Mouse (Mus musculus): ENCODE measurements around the gene Nmnat1. TPM values are rescaled to one million over a fixed set of nuclear protein-coding genes. Genes with fewer than 3 reads are reported as not detected.
A peak's percentile ranks its signal among the peaks of the same experiment; 100 is the strongest.
"Not testable (repeated sequence)": the region's sequence is repeated elsewhere in the genome, so short reads cannot be mapped to it uniquely, and the experiment has no call there.

The Nmnat1 gene
- total RNA-seq, 2 experiments from 2014 or later, result 9.9 to 12.8 TPM

DNA sequence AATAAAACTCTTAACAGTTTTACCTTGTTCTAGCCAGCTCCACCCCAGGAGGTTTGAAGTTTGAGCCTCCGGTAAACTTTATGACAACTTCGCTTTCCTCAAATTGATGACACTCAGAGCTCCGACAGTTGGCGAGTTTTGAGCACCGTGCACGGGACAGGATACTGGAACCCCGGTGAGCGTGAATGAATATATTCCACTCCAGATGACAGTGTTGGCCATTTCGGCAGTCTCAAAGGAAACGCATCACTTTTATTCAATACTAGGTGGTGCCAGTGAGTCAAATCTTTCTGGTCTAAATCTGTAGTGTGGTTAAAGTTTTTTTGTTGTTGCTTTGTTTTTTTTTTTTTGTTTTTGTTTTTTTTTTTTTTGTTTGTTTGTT, 814 bp upstream of the Nmnat1 start:
- Histone ChIP-seq H3K27ac (peak overlapping the region; percentile 76; the same call in 1 of the 2 replicates), H3K4me3 (peak overlapping the region; percentile 90)
- TF ChIP-seq CTCF (IDR thresholded peaks at IDR 0.05), result peak; percentile 56
- intact Hi-C loops (cut with DNase I), result loop anchor here (2.0 to 5.0 kb wide), 2 partner anchors 57 to 134 kb away; no protein-coding TSS in a partner anchor
- DNase-seq (ENCODE audit: extremely low spot score in 1 of 2, low spot score in 2 of 2), result no peak

DNA sequence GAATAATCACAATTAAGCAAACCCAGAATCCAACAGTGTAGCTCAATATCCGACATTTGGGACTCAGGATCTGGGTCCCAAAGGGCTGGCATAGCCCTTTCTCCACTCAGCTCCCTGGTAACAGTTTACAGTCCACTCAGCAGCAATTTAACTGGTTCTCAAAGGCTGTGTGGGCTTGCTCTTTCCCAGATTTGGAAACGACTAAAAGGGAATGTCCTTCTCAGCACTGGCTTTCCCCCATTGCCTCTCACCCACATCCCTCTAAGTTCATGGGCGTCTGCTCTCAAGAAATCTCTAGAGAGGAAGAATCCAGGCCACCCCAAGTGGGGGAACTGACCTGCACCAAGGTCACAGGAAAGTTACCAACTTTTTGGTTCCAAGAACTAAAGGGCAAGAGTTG, 436 bp downstream of the Nmnat1 start:
- H3K4me3 ChIP-seq, result peak overlapping the region; percentile 90

DNA sequence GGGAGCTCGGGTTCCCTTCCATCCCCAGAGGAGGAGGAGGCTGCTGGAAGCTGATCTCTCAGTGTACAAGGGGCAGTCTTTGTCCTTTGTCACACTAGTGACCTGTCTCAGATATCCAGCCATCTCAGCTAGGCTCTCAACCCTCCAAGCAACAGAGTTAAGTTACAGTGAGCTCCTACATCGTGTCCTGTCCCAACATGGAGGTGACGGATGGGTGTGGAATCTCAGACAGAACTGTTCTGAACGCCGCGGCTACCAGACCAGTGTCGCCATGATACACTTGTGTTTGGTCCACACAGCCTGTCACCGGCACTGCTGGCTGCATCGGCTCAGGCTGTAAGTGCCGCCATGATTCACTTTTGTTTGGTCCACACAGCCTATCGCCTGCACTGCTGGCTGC, 7.9 kb downstream of the Nmnat1 start, which contains the start of gene Tmem274:
TSS of gene Tmem274 (plus strand) at position 301 of the 400 bp plus-strand sequence.
- Histone ChIP-seq H3K4me3 (no peak within 1 kb of the TSS), H3K27ac (no peak within 1 kb of the TSS)
- no peak for DNase-seq (ENCODE audit: extremely low spot score in 1 of 2, low spot score in 2 of 2)
- no peak for TF ChIP-seq CTCF (IDR thresholded peaks at IDR 0.05)
- intact Hi-C loops (cut with DNase I), result no loop called here

More for the DNA sequence above, 436 bp downstream of the Nmnat1 start:
- intact Hi-C loops (cut with DNase I), result loop anchor here (2.0 kb wide), 1 partner anchor 58 kb away; no protein-coding TSS in a partner anchor
- no peak for TF ChIP-seq CTCF (IDR thresholded peaks at IDR 0.05)
- no peak for DNase-seq (ENCODE audit: extremely low spot score in 1 of 2, low spot score in 2 of 2)
- peak overlapping the region; percentile 83 for H3K27ac ChIP-seq

DNA sequence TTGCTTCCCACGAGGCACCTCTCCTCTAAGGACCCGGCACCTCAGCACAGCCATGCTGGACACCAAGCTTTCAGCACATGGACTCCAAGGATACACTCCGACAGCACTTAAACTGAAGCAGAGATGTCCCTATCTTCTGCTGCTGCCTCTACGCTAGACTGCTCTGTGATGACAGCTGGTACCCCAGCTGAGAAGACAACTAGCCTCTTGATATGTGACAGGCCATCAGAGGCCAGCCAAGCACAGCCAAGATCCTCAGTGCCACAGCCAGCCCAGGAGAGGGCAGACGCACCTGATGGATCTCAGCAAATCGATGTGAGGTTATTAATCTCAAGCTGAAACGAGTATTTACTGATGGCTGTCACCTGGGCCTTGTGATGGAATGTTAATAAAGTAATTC, 9.9 kb downstream of the Nmnat1 start:
- DNase-seq (ENCODE audit: extremely low spot score in 1 of 2, low spot score in 2 of 2), result no peak
- intact Hi-C loops (cut with DNase I), result no loop called here
- TF ChIP-seq CTCF (IDR thresholded peaks at IDR 0.05), result no peak; the same call in 1 of the 2 replicates
- Histone ChIP-seq H3K27ac (no peak overlapping the region), H3K4me3 (no peak overlapping the region)

DNA sequence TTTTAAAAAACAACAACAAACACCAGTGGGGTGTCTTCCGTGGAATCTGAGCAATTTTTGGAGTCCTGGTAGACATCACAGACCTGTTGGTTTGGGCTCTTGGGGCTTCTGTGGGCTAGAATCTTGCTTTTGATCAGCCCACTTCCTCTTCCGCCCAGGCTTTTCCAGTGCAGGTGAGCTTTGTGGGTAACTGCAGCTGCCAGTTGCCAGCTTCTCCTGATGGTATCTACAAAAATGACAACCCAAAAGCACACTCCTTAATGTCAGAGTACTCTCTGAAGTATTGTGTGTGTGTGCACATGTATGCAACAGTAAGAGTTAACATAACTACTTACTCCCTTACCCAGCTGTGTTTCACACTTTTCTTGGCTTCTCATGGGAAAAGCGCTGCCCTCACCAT, 15.4 kb downstream of the Nmnat1 start:
- Histone ChIP-seq H3K27ac (no peak overlapping the region), H3K4me3 (no peak overlapping the region)
- intact Hi-C loops (cut with DNase I), result no loop called here
- TF ChIP-seq CTCF (IDR thresholded peaks at IDR 0.05), result no peak
- no peak for DNase-seq (ENCODE audit: extremely low spot score in 1 of 2, low spot score in 2 of 2)

DNA sequence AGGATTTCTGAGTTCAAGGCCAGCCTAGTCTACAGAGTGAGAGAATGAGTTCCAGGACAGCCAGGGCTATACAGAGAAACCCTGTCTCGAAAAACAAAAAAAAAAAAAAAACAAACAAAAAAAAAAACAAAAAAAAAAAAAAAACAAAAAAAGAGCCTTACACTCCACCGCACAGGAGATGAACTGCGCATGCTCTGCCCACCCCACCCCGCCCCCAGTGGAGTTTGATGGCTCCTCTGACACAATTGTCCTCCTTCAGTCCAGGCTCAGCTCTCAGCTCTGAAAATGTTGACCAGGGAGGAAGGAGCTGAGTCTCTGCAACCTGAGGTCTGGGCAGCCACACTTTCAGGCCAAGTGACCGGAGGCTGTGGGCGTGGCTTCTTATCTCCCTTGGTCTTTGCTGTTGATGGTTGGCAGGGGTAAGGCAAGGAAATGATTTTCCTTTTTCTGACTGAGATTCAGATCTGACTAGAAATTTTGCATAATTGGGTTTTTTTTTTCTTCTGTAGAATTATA, 21.5 kb downstream of the Nmnat1 start:
- H3K4me3 ChIP-seq, result no peak overlapping the region
- no peak for DNase-seq (ENCODE audit: extremely low spot score in 1 of 2, low spot score in 2 of 2)
- no peak for TF ChIP-seq CTCF (IDR thresholded peaks at IDR 0.05)
- no peak overlapping the region for H3K27ac ChIP-seq
- intact Hi-C loops (cut with DNase I), result no loop called here

DNA sequence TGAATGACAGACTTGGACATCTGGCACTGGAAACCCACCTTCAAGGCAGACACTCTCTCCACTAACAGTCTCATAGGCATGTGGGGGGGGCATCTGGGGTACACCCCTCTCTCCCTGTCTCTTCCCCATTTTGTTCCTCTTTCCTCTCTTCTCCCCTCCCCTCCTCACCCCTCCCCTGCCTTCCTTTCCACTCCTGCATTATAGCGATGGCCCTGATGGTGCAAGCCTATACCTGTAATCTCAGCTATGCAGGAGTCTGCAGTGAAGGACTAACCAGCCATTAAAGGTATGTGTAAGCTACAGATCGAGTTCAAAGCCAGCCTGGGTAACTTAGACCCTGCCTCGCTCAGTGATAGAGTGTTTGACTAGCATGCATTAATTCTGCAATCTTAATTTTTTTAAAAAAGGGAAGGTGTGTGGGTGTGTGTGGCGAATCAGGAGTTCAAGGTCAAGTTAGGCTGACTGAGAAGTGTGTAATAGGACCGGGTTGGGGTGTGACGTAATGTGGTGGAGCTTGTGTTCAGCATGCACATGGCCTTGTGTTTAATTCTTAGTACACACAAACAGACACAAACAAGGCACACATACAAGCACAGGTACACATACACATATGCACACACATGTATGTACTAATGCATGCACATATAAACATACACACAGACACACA, 22.6 kb downstream of the Nmnat1 start:
- intact Hi-C loops (cut with DNase I), result no loop called here

DNA sequence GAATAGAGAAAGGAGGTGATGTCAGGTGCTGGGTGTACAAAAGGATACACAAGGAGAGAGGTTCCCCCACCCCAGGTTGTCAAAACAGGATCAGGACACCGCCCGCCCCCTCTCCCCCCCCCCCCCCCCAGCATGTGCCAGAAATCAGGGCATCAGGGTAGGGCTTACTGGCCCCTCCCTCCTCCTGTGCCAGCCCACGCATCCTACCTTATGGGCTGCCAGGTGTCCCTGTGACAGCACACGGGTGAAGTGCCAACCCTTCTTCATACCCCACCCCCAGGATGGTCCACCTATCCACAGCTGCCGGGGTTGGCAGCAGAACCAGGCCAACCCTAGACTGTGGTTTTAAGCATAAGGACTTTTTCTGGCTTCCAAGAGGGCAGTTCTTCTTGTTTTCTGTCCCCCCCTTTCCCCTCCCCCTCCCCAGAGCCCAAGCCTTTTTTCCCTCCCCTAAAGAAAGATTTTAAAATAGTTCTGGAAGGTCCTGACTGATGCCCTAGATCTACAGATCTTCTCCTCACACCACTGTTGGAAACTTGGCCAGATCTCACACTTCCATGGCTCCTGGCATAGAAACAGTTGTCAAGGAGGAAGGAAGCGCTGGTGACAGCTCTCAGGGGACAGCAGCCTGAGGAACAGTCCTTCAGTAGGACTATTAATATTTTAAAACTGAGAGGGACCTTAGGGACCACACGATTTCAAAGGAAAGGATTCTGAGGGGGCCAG, 23.3 kb downstream of the Nmnat1 start:
- intact Hi-C loops (cut with DNase I), result no loop called here
- DNase-seq (ENCODE audit: extremely low spot score in 1 of 2, low spot score in 2 of 2), result no peak
- TF ChIP-seq CTCF (IDR thresholded peaks at IDR 0.05), result no peak
- Histone ChIP-seq H3K27ac (no peak overlapping the region), H3K4me3 (no peak overlapping the region)

More for the DNA sequence above, 22.6 kb downstream of the Nmnat1 start:
- DNase-seq (ENCODE audit: extremely low spot score in 1 of 2, low spot score in 2 of 2), result no peak
- no peak for TF ChIP-seq CTCF (IDR thresholded peaks at IDR 0.05)
- no peak overlapping the region for H3K27ac ChIP-seq
- H3K4me3 ChIP-seq, result no peak overlapping the region

DNA sequence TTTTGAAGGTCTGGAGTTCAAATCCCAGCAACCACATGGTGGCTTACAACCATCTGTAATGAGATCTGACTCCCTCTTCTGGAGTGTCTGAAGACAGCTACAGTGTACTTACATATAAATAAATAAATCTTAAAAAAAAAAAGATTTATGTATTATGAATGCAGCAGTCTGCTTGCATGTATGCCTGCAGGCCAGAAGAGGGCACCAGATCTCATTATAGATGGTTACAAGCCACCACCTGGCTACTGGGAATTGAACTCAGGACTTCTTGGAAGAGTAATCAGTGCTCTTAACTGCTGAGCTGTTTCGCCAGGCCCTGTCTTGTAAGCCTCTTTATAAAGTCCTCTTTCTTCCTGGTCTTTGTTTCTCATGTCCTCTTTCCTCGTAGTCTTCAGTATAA, 24.5 kb downstream of the Nmnat1 start:
- H3K27ac ChIP-seq; DNase-seq (ENCODE audit: extremely low spot score in 1 of 2, low spot score in 2 of 2); H3K4me3 ChIP-seq; intact Hi-C loops (cut with DNase I): not testable (repeated sequence)
- TF ChIP-seq CTCF (IDR thresholded peaks at IDR 0.05), result peak; percentile 20

DNA sequence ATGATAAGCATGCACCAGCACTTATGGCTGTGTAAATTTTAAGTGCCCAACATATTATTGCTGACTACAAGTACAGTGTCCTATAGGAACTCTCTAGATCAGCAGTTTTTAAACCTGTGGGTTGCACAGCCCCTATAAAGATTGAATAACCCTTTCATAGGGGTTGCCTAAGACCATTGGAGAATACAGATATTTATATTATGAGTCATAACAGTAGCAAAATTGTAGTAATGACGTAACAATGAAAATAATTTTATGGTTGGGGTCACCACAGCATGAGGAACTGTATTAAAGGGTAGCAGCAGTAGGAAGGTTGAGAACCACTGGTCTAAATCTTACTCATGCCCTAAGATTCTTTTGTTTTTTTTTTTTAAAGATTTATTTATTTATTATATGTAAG, 25.6 kb downstream of the Nmnat1 start:
- no peak overlapping the region for H3K4me3 ChIP-seq
- intact Hi-C loops (cut with DNase I), result no loop called here
- DNase-seq (ENCODE audit: extremely low spot score in 1 of 2, low spot score in 2 of 2), result no peak
- no peak overlapping the region for H3K27ac ChIP-seq
- TF ChIP-seq CTCF (IDR thresholded peaks at IDR 0.05), result no peak

DNA sequence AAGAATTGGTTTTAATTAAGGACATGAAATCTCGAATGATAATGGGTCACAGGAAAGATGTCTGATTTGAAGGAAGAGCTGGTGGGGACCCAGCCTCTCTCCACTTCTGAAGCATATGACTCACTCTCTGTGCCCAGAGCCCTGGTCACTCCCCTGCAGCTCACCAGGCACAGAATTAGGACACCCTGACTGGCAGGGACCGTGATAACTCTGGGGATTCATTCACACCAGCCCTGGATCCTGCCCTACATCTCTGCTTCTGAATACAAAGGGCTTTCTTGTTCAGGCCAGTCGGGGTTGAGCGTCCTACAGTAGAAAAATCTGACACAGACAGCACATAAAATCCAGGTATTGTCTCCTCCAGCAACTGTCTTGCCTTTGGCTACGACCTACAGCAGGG, 26.5 kb downstream of the Nmnat1 start:
- no peak for TF ChIP-seq CTCF (IDR thresholded peaks at IDR 0.05)
- intact Hi-C loops (cut with DNase I), result no loop called here
- H3K4me3 ChIP-seq, result no peak overlapping the region
- no peak for DNase-seq (ENCODE audit: extremely low spot score in 1 of 2, low spot score in 2 of 2)
- no peak overlapping the region for H3K27ac ChIP-seq

DNA sequence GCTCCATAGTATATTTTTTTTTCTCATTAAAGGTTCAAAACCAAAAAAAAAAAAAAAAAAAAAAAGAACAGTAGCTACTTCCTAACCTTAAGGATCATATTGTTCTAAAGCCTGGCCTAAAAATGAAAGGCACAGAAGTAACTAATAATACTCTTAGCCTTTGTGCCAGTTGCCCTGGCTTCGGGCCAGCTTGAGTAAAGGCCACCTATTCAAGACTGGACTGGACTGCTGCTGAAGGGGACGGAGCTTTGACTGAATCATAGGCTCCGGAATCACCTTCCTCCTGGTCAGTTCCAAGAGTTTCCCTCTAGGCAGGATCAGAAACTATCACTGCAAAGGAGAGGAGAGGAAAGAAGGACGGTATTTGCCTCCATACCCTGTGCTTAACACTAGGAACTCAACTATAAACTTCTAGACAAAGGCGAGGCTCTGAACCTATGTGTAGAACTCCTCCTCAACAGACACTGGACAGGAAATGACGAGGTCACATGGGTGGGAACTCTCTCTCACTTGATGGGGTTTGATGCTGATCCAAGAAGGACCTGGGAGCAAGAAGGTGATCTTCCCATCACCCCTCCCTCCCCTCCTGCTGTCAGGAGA, 27.1 kb downstream of the Nmnat1 start:
- Histone ChIP-seq H3K4me3 (no peak overlapping the region), H3K27ac (no peak overlapping the region)
- intact Hi-C loops (cut with DNase I), result no loop called here
- no peak for DNase-seq (ENCODE audit: extremely low spot score in 1 of 2, low spot score in 2 of 2)
- TF ChIP-seq CTCF (IDR thresholded peaks at IDR 0.05), result no peak

DNA sequence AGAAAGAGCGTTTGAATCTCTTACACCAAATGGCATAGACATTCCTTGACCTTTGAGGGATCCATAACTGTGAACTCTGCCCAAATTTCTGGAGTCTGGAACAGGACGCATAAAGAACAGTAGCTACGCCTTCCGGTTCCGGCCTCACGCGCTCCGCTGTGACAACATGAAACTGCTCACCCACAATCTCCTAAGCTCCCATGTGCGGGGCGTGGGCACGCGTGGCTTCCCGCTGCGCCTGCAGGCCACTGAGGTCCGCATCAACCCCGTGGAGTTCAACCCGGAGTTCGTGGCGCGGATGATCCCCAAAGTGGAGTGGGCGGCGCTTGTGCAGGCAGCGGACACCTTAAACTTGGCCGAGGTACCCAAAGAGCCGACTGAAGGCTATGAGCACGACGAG, 27.8 kb downstream of the Nmnat1 start:
- intact Hi-C loops (cut with DNase I); DNase-seq (ENCODE audit: extremely low spot score in 1 of 2, low spot score in 2 of 2); H3K4me3 ChIP-seq; H3K27ac ChIP-seq: not testable (repeated sequence)
